Mouse (Mus musculus) erythroid progenitor cell, adult 5-6 weeks (primary cell): ENCODE results near the gene Tmem168. TPM values are rescaled to one million over a fixed set of nuclear protein-coding genes. Genes with fewer than 3 reads are reported as not detected.

Source experiments
- ATAC-seq: replicated peaks from 2 replicates; pipeline ENCODE4 v1.8.0; 2016; ENCODE audit warnings: moderate number of reproducible peaks, mild to moderate bottlenecking, moderate TSS enrichment, inconsistent platforms; ENCODE audit not compliant: poor library complexity, low FRiP score, severe bottlenecking
- total RNA-seq, 2 experiments: library from RNA; stranded (forward) in 1 of 2; stranded (reverse) in 1 of 2; fragments of 150-400 nt in 1 of 2; fragments of 186-747, 209-891 nt in 1 of 2; gene quantifications; 2 replicates each; pipeline versions ENCODE4 v1.2.3 to v1.2.4; 2015 to 2017; ENCODE audit warnings: low replicate concordance in 2 of 2

Gene Tmem168
- 13.0 and 13.3 TPM in 2 replicates for total RNA-seq (2015; ENCODE audit: low replicate concordance)
- 2.3 and 11.0 TPM in 2 replicates for total RNA-seq (2017; ENCODE audit: low replicate concordance)

- ATAC-seq, result peak; percentile 95
These were observed at the start of gene Tmem168 for GRCm38 (mm10) chr6:13607621-13608493. TSS of gene Tmem168 (minus strand) at chr6:13608100.

DNA sequence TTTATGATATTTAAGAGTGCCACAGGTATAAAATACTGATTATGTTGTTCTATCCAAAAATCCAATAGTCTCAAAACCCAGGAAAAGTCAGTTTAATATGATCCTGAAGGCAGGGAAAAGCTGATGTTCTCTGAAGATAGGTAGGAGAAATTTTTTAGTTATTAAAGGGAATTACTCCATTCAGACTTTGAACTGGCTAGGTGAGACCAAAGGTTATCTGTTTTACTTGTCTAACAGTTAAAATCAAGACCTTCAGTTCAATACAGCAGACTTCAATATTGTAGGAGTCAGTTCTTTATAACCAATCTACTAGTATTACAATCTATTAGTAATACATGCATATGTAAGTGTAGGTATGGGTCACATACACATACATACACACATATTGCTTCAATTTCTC lies 46.2 kb upstream of the Tmem168 start:
- no peak for ATAC-seq

DNA sequence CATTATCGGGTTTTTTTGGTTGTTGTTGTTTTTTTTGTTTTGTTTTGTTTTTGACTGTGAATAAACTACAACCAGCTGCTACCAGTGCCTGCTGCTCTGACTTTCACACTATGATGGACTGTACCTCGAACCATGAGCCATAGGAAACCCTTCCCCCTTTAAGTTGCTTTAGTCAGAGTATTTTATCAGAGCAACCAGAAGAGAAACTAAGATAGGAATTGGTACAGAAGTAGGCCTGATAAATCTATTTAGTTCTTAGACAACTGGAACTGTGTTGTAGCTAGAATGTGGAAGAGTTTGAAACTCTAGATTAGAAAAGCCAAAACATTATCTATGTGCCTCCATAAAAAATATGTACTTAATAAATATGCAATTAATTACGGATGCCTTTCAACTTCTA lies 44.4 kb upstream of the Tmem168 start:
- no peak for ATAC-seq

DNA sequence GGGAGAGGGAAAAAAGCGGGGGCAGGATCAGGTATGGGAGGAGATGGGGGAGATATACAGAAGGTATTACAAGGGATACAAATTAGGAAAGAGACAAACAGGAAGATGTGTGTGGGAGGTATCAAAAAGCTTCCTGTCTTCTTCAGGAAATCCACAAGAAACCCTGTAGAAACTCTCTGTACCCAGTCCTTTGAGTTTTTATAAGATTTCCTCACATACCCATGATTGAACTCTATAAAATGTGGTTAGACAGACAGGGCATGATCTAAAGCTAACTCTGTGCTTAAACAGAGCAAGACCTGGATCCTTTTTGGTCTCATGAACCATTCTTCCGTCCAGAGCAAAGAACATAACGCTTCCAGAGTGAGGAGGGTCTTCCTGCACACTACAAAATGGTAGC lies 43.0 kb upstream of the Tmem168 start:
- ATAC-seq, result no peak

GRCm38 (mm10) chr6:13648305-13648704 lies 40.4 kb upstream of the Tmem168 start:
- no peak for ATAC-seq

- no peak for ATAC-seq
These were observed 28.7 kb upstream of the Tmem168 start for GRCm38 (mm10) chr6:13636582-13636989.

DNA sequence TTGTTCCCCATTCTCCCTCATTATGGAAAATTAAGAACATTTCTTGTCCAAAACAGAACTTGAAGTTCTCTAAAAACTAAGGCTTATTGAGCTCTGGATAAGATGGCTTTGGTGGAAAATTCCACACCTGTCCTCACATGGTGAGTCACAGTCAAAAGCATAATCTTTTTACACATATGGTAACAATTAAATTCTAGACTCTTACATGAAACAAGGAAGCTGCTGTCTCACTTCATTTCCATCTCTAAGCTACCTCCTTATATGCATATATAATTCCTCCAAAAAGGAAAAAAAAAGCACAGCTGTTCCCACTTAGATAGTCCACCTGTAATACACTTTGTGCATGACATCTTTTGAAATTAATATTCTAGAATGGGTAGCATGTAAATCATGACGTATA lies 24.7 kb upstream of the Tmem168 start:
- ATAC-seq, result no peak

DNA sequence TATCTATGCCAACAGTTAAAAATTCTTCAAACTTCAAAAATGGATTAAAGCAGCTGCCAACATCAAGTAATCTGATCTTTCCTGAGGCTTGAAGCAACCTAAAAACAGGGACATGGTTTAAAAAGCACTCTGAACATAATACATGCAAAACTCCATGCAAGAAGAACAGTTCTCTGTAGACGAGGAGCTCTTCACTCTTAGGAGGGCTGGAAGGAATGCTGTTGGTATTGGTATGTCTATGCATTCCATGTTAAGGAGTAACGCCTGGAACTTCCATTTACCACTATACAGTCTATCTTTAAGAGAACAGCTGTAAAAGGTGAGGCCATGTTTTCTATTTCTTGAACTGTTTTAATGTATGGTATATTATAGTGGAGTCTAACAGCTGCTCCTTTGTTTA lies 22.7 kb upstream of the Tmem168 start:
- no peak for ATAC-seq

GRCm38 (mm10) chr6:13619618-13620017 lies 11.7 kb upstream of the Tmem168 start:
- no peak for ATAC-seq

GRCm38 (mm10) chr6:13617110-13617509 lies 9.2 kb upstream of the Tmem168 start:
- no peak for ATAC-seq

- ATAC-seq, result no peak
These were observed 6.7 kb upstream of the Tmem168 start for GRCm38 (mm10) chr6:13614568-13614967.

GRCm38 (mm10) chr6:13613671-13614070 lies 5.8 kb upstream of the Tmem168 start:
- ATAC-seq, result no peak

GRCm38 (mm10) chr6:13610869-13611268 lies 3.0 kb upstream of the Tmem168 start:
- no peak for ATAC-seq

GRCm38 (mm10) chr6:13609353-13610140 lies 1.6 kb upstream of the Tmem168 start:
- no peak for ATAC-seq

DNA sequence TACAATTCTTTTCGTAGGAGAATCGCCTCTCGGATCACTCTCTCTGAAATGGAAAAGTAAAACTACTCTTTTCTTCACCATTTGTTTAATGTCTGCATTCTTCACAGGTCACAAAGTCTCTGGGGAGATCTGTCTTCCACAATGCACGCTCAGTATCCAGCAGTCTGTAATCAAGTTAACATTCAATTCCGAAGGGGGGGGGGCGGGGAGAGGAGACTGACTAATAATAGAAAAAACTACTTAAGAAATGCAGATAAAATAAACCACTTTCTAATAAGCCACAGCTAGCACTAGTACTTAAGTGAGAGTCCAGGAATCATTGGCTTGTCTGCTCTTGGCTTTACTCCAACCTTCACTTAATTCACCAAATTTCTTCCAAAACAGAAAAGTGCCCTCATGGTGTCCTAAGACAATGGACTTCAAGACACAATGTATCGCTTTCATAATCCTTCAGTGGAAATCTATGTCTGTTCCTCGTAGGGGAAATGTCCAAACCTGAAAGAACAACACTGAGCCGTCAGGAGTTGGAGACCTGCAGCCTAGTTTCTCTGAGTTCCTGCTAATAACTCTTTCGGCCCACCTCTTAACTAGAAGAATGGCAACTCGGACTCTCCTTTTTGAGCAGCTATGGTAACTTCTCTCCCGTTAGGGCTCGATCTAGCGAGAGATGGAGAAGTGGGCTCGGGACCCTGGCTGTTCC lies 829 bp downstream of the Tmem168 start:
- peak; percentile 23 for ATAC-seq

GRCm38 (mm10) chr6:13606394-13606793 lies 1.5 kb downstream of the Tmem168 start:
- no peak for ATAC-seq

DNA sequence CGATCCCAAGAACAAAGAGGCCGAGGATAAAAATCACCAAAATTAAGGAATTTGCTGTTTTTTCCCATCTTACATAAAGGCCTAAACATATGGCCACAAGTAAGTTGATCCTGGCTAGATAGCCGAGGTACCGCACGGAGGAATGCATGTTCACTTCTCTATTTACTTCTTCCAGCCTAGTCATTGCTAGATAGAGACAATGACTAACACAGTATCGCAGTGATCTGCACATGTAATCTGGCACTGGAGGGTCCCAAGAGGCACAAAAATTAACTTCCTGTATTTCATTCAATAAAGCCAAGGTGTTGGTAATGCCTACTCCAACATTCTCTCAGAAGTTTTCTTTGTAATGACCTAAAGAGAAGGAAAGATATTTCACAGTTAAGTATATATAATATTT lies 4.8 kb downstream of the Tmem168 start:
- no peak for ATAC-seq

DNA sequence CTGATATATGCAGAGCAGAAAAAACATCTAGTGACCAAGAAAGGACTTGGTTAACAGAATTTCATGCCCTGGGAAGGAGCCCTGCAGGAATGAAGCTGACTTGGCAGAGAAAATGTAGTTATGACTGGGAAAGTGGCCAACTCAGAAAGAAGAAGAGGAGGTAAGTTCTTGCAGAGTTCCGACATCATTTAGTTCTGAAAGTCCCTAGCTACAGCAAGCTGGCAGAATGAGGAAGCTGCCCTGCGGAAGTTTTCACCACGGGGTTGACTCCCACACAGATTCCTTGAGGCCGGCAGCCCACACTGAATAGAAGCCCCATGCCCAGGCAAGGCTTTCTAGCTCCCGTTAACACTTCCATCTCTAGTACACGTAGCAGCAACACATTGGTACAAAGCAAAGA lies 6.3 kb downstream of the Tmem168 start:
- ATAC-seq, result no peak

DNA sequence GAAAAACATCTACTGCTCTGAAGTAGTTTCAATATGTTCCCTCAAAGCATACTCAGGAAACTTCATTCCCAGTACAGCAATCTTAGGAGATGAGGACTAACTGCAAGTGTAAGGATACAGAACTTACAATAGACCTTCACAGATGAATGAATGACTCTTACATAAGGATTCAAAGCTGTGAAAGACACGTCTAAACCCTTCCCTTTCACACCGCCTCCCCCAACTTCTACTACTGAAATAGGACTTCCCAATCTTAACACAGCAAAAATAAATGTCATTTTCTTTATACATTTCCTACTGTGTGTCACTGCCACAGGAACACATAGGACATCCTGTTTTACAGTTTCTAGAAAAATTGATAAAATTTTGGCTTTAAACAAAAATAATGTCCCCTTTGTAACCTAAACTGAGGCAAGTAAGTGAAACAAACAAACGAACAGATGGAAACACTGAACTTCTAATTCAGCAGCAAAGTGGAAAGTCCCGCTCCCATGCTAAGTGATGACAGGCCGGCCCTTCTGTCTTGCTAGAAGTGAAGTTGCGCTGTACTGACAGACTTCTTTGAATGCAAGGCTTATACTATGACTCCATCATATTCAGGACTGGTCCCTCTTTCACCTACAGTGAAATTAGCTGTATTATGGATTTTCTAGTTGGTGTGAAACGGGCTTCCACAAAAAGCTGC lies 9.5 kb downstream of the Tmem168 start:
- no peak for ATAC-seq
